Mouse (Mus musculus): ENCODE measurements around the gene Rras.

DNA sequence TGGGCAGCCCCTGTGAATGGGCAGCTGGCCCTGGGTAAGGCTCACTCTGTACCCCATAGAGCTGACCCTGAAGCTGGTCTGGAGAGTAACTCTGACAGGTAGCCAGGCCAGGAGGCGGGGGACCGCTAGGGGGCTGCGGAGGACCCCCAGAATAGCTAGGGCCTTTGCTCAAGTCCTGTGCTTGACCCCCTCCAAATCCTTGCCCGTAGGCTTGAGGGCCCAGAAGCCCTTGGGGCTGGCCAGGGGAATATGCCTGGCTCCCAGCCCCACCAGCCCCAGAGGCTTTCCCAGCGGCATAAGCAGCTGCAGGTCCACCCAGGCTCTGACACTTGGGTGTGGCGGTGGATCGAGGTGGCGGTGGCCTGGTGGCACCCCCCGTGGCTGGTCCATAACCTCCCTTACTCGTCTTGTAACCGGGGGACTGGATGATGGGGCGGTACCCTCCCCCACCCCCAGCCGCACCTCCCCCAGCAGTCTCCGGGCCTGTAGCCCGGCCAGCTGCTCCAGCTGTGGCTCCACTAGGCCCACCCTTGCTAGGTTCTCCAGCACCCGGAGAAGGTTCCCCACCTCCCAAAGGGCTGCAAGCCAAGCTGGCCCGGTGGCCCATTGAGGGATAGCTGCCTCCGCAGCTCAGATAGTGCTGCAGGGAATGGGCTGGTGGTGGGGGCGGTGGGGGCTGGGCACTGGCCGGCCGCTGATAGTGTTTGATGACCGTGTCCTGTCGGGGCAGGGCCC lies 31.3 kb downstream of the Rras start:
- TF ChIP-seq EP300 (IDR thresholded peaks at IDR 0.05; ENCODE audit: low read depth in 1 of 2, low read length in 2 of 2) (no peak), SMC3 (IDR thresholded peaks at IDR 0.05; ENCODE audit: low read depth, low read length) (no peak), CTCF (IDR thresholded peaks at IDR 0.05 in 2 of 3, conservative IDR thresholded peaks at IDR 0.05 in 1 of 3; ENCODE audit: control insufficient read depth in 1 of 3, insufficient read depth in 1 of 3, low read depth in 2 of 3, low read length in 3 of 3, poor library complexity in 1 of 3, severe bottlenecking in 1 of 3) (no peak), MXI1 (IDR thresholded peaks at IDR 0.05; ENCODE audit: low read depth, low read length) (no peak)

All from MEL (cell line).